Mouse (Mus musculus) heart, adult 2 months (tissue): ENCODE measurements around the gene Gm12248.

Source experiments
- CTCF ChIP-seq: fragments of 200-600 bp; IDR thresholded peaks from 2 replicates; pipeline ENCODE4 v1.8.1; 2022; ENCODE audit warnings: antibody characterized with exemption, mild to moderate bottlenecking, moderate library complexity
- EP300 ChIP-seq: fragments of 200-500 bp; IDR thresholded peaks from 2 replicates; pipeline ENCODE4 v1.6.1; 2011; ENCODE audit warnings: low read depth, low read length, control low read depth; ENCODE audit not compliant: insufficient read depth
- POLR2A ChIP-seq: fragments of 200-500 bp; IDR thresholded peaks from 2 replicates; pipeline ENCODE4 v1.6.1; 2011; ENCODE audit warnings: mild to moderate bottlenecking, low read depth, low read length, control low read depth; ENCODE audit not compliant: insufficient read depth

GRCm38 (mm10) chr11:58138821-58139220 lies 45.9 kb upstream of the Gm12248 start:
- no peak for TF ChIP-seq CTCF
- no peak for TF ChIP-seq POLR2A
- no peak for TF ChIP-seq EP300
